Mouse (Mus musculus): ENCODE results near the gene Pkig.

Gene Pkig

DNA sequence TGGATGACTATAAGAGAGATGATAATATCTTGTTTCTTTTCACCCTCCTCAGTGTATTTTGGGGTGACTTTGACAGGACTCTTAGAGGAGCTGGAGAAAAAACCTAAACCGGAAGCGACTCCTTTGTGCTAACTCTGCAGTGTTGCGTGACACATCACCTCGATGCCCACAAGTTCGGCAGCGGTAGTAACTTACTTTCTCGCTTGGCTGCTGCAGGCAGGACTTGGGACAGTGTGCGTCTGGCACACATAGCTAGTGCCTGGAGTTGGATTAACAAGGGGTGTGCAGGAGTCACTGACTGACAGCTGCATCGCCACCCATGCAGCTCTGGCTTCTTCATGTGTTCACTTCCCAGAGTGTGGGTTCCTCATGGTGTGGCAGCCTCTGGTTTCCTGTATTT is 51.8 kb downstream of the Pkig start:
- DNase-seq (ENCODE audit: low read depth, low spot score): no peak

DNA sequence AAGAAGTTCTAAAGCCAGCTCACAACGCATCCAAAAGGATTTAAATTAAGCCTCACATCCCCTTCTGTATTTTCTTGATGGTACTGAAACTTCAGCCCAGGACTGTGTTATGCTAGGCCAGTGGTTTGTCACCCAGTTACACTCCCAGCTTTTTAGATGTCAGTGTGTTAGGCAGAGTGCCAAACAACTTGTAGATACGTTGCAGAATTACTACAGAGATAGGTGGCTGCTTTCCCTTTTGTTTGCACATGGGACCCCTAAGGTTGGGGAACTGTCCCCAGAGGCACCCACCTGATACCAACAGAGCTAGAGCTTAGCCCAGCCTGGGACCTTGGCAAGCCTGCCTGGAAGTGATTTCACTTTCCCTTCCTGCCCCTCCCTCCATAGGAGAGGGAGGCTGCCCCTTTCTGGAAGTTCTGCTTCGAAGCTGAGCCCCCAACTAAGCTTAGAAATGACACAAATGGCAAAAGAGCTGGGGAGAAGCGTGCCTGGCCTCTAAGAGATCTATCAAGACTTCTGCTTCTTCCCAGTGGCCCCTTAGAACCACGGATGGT is 52.5 kb downstream of the Pkig start:
- no peak for DNase-seq (ENCODE audit: low read depth, low spot score)

DNA sequence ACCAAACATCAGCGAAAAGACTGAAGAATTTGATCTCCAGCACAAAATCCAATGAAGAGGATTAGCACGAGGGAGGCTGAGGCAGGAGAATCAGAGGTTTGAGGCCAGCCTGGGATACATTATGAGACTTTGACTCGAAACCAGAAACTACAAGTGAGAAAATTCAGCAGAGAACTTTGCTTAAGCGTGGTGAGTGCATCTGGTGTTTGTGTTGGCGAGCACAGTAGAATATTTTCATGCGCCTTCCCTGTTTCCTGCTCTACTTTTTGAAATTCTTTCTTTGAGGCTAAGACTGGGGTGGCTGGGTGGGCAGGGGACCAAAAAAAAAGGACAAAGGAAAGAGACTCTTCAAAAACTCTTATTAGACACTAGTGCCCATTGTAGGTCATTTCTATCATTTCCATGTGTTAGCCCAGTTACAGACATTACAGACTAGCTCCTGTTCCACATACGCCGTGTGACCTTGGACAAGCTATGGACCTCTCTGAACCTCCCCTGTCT is 53.2 kb downstream of the Pkig start:
- no peak for DNase-seq (ENCODE audit: low read depth, low spot score)

DNA sequence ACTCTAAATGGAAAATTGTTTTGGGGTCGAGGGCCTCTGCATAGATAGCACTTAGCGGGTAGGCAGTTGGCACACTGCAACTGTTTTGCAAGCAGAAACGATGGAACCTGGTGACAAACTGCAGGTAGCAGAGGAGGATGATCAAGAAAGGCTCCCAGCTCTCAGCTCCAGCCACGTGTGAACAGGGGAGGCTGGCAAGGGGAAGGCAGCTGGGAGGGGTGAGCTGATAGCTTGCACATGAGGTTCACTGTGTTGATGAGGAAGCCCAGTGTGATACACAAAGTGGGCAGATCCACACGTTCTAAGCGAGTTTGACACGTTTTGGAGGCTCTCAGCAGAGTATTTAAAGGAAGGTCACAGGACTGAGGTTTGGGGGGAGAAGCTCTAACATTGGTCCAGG is 54.3 kb downstream of the Pkig start:
- no peak for DNase-seq (ENCODE audit: low read depth, low spot score)

DNA sequence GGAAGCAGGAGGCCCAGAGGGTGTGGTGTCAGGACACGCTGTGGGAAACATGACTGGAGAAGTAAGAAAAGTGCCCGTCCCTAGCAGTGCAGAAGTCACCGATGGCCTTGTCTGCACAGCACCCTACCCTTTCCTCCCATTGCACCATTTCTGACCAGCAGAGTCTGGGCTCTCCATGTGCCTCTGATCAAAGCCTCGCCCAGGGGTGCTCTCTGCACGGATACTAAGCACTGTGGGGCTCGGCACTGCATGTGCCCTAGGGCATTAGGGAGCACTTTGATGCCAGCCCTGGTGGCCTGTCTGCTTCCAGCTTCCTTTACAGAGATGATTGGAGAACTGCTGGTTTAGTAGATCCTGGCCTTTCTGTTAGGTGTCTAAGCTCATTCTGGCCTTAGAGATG is 54.7 kb downstream of the Pkig start:
- no peak for DNase-seq (ENCODE audit: low read depth, low spot score)

DNA sequence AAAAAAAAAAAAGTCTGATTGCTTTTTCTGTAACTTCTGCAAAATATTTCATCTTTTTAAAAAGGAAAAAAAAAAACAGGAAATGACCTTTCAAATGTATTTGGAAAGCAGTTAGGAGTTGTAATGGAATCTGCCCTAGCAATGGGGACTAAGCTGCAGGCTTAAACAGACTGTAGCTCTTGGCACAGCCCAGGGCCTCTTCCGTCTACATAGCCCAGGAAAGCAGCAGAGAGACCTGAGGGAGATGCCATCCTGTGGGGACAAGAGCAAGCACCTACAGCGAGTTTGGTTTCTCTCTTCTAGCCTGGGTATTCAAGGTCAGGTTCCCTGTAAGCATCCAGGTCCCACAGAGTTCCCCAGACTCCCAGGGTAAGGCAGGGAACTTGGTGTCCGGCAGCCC is 55.2 kb downstream of the Pkig start:
- no peak for DNase-seq (ENCODE audit: low read depth, low spot score)

DNA sequence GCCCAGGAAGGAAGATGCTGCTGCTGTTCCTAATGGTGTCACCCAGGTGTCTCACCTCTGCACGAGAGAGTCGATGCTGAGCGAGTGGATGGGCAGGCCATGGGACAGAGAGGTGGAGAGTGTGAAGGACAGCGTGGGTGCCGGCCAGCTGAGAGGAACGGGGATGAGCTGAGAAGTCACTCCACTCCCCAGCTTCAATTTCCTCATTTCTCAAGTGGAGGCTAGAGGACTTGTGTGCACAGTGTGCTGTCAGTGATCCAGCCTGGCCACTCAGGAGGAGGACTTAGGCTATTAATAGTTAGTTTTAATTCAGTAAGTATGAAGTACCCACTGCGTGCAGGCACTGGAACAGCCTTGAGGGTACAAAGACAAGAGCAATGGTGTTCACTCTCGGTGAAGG is 58.3 kb downstream of the Pkig start:
- no peak for DNase-seq (ENCODE audit: low read depth, low spot score)

DNA sequence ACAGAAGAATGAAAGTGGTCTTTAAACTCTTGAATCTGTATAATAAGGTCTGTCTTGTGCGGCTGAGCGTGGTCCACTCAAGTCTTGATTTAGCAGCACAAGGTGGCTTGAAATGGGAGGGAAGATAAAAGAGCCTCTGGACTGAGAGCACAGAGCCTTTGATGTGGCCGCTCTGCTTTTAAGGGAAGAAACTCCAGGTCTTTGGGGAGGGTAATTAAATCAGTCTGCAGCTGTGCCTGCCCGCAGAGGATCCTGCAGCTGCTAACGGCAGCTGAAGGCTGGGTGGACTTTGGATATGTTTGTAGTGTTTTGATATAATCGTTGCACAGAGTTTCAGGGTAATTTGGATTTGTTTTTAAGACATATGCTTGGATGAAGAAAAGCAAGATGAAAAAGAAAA is 58.7 kb downstream of the Pkig start:
- DNase-seq (ENCODE audit: low read depth, low spot score): no peak

DNA sequence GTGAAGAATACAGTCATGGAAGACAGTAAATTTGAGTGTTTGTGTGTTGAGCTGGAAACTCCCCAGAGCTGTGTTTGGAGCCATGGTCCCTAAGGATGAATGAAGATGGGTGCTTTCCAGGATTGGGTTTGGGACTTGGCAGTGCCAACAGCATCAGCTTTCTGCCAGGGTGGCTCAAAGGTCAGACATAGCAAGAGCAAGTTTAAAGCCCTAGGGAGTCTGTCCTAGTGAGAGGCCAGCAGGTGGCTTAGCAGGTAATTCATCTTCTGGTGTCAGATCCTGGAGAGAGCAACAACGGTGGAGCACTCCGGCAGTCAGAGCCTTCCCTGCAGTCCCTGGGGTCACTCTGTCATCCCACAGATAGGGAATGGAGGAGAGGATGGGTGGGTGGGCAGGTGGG is 60.3 kb downstream of the Pkig start:
- no peak for DNase-seq (ENCODE audit: low read depth, low spot score)

DNA sequence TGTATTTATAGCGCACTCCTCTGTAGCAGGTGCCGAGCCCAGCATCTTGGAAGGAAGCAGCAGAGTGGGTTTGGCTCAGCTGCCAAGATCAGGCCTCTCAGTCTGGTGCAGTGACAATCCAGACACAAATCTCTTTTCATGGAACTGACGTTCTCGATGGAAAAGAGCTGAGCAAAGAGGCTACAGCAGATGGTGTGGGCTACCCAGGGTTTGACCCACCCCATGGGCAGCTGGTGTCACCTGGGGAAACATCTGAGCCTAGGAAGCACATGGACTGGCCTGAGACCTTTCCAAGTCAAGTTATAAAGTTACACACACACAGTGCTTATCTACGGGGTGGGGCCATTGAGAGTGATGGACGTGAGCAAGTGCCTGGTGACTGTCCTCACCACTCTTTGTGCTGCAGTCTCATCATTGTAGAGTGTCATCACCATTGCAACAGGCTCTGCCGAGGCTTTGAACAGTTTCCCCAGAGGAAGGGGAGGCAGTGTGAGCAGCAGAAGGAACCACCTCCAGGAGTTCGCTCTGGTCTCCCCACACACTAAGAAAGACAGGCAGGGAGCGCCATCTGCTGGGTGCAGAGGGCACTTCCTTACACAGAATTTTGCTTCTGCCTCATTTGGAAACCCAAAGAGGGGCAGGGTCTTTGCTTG is 60.9 kb downstream of the Pkig start:
- peak; percentile 78 for DNase-seq (ENCODE audit: low read depth, low spot score)

DNA sequence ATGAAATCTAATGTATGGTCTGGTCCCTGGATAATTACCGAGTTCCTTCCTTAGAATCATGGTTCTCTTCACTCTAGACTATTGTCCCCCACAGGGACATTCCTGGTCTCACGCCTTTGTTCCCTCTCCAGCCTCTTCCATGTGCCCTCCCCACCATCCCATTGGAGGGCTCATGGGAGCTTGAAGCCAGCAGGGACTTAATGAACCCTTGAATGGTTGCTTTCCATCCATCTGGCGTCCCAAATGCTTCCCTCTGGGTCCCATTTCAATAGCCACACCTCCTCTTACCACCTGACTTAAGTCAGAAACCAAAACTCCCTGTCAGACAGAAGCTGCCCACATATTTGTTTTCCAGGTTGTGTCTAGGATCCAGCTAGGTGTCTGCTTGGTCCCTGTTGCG is 61.4 kb downstream of the Pkig start:
- no peak for DNase-seq (ENCODE audit: low read depth, low spot score)

DNA sequence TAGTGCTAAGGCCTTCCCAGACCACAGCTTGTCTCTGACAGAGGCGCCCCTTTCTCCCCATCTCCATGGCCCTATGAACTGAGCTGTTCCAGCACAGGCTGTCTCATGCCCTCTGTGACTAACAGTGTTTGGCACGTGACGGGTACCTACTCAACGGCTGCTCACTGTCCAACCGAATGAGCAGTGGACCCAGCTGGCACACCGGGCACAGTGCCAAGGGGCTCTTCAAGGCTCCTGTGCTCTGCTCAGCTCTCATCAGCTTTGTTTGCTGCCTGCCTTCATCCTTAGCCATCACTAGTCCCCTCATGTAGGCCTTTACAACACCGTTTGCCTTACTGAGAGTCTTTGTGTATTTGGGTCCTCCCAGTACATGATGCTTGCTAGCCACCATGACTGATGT is 64.4 kb downstream of the Pkig start:
- peak; percentile 49 for DNase-seq (ENCODE audit: low read depth, low spot score)

DNA sequence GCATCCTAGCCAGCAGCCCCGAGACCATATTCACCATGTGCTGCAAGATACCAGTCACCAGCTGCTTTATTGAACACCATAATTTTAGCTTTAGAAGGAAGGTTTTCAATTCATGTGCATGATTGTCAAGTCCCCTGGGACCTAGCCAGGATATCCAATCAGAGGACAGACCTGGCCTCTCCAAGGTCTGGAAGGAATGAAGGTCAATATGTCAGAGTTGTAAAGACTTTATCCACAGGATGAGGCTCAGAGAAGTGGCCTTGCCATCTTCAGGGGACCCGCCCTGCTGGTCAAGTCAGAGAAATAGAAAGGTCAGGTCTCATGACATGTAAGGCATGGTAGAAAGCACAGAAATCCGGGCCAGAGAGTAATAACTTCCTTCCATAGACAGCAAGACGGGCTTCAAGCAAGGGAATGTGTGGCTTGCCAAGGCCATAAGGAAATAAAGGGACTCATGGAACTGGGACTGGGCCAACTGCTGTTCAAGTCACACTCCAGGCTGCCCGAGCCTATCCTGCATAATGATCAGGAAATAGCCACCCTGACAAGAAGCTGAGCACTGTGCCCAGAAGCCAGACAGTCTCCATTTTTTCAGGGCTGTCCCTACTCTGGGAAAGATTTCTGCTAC is 68.7 kb downstream of the Pkig start:
- DNase-seq (ENCODE audit: low read depth, low spot score): no peak

DNA sequence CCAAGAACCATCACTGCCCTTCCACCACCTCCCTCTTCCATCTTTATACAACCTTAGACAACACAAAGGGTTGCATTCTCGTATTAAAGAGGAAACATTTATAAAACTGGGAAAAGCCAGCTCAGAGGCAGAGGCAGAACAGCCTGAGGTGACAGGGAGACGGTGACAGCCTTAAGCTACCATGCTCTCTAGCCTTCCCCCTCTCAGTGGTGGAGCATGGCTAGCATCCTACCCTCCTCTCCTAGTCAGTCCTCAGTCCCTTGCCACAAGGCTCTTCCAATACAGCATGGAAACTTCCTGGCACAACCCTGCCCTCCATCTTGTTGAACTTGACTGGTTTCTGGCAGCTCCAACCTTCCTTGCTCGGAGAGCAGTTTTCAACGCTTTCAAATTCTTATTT is 70.1 kb downstream of the Pkig start:
- DNase-seq (ENCODE audit: low read depth, low spot score): no peak

DNA sequence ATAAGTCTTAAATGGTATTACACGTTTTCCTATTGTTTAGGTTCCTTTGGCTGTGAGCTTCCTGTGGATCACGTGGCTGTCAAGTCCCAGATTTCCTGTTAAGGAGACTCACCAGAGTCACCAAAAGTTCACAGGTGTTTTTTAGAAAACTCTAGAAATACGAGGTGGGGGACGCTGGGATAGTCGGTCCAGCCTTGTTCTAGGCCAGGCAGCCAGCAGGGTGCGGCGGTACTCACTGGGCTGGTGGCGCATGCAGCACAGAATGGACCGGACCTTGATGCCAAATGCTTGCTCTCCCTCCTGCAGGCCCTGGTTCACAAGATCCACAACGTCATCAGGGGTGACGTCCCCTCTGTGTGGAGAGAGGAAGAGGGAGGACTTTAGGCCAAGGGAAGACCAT is 73.8 kb downstream of the Pkig start:
- DNase-seq (ENCODE audit: low read depth, low spot score): no peak

DNA sequence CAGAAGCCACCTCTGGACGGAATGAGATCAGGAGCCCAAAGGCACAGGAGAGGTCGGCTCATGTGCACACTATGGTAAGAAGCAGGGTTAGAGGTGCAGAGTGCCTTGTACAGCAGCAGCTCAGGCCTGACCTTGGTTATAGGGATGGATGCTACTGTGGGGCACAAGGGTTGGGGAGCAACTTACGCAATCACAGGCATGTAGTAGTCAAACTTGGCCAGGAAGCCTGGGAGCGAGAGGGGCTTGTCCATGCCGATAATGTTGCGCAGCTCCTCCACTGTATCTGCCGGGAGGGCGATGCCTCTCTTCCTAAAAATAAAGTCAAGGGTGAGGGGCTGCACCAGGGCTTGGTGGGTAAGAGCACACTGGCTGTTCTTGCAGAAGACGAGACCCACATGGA is 77.0 kb downstream of the Pkig start:
- no peak for DNase-seq (ENCODE audit: low read depth, low spot score)

DNA sequence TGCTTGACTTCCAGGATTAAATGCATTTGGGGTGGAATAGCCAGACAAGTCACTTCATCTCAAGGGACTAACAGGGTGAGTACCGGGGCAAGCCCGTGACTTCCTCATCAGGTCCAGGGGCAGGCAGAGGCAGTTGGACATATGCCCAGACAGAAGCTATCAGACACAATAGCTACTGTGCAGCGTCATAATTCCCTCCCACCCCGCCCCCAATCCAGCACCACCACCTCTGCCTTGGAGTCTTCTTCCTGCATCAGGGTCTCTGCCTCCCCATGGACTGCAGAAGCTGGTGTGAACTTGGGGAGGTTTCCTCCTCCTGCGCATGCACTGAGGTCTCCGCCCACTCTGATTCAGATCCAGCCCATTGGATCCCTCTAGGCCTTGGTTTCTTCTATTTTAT is 77.8 kb downstream of the Pkig start:
- no peak for DNase-seq (ENCODE audit: low read depth, low spot score)

DNA sequence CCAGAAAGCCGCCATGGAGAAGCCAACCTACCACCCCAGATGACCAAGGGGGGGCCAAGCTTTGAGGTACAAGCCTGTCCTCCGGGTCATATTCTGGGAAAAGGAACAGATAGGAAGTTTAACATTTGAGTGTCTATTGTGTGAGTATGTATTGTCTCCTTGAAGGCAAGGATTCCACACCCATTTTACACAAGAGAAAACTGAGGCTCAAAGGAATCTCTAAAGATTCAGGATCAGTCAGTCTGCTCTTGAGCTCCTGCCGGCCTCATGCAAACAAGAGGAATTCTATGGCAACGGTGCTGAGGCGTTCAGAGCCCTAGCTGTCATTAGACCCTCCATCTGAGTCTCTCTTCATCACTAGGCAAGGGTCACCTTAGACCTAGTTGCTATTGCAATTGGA is 84.5 kb downstream of the Pkig start:
- DNase-seq (ENCODE audit: low read depth, low spot score): no peak

DNA sequence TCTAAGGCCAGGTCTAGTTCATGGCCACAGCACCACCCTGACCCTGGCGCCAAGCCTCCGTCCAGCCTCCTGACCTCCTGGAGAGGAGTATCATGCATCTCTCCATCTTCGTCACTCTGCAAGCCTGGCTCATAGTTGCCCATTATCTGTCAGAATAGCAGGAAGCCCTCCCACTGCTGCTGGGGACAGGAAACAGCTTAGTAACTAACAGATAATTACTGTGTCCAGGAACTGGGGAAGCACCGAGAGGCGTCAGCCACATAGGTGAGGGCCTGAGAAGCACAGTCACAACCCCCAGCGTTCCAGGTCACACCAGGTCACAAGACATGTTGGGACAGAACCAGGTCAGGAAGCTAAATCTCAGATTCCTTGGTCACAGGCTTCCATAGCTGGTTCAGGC is 85.2 kb downstream of the Pkig start:
- no peak for DNase-seq (ENCODE audit: low read depth, low spot score)

DNA sequence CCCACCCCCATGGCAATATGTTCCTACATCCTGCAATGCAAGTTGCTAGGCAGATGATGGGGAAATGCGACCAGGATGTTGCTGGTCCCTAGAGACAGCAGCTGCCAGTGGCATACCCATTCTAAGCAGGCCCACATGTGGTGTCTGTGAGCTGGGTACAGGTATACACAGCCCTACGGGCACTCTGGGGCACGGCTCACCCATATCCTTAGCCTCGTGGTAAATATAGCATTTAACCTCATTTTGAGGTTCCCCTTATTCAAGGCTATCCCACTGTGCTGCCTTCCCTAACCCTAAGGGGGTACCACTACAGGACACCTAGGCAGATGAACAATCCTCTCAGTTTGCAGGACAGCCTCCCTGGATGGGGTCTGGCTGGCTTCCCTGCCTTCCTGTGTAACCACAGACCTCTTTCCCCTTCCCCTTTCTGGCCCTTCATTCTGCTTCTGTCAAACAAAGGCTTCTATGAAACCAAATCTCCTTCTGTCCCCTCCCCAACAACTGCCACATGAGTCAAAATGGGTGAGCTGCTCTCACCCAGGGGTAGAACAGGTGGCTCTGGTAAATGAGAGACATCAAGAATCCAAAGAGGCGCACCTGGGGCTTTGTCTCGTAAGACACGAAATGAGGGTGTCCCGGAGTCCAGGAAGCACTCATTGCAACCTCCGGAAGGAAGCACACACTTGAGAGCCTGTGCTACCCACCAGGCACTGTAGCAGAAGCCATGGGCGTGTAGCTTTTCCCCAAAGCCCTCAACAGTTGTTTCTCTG is 86.8 kb downstream of the Pkig start:
- DNase-seq (ENCODE audit: low read depth, low spot score): no peak

DNA sequence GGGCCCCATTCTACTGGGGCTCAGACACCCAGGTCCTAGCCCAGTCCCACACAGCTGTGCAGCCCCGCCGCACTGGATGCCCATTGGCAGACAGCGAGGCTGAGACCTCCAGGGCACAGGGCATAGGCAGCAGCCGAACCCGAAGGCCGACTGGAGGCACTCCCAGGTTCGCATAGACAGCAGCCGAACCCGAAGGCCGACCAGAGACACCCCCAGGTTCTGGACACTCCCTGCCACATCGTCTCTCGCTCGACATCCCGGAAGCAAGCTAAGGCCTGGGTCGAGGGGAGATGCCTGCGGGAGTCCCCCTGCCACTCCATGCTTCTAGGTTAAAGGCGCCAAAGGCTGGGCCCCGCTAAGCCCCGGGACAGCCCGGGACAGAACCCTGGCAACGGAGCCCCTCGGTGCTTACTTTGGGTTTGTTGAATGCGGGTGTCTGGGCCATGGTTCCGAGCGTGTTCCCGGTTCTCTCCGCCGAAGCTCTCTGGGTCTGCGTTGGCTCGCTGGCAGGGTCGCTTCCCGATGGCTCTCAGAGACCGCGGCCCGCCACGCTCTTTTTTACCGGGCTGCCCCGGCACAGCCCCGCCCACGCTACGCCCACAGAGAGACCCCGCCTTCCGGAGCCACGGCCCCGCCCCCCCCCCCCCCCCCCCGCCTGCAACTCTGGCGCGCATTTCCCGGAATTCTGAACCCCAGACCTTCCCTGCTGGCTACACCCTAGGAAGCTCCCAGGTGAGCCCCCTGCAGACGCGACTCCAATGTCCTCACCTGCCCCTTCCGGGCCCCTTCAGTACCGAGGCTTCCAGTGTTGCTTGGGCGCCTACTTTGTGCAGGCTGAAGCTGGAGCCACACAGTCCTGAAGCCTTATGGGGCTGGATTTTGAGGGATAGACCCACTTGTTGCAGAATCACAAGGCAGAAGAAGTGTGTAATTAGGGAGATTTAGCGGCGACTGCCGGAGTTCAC is 91.7 kb downstream of the Pkig start, which contains the start of gene Ada:
Gene Ada (minus strand): TSS at position 593 of the 965 bp plus-strand sequence.
- DNase-seq (ENCODE audit: low read depth, low spot score): no peak
